Mouse (Mus musculus) T-helper 2 cell (primary cell): ENCODE measurements around the gene Gbp7.
"Not testable (repeated sequence)": the region's sequence is repeated elsewhere in the genome, so short reads cannot be mapped to it uniquely, and the experiment has no call there.

Source experiments
- in situ Hi-C: fragments of 300-600 bp; cut with MboI, MseI; formaldehyde crosslinking; loops from one replicate; pipeline ENCODE4 v1.15.1; 2025; ENCODE audit warnings: high pct_unique_total_duplicates

Gene Gbp7

GRCm38 (mm10) chr3:142530087-142530953, at the start of gene Gbp7:
Gene Gbp7, plus strand, starts transcription at chr3:142530342.
- in situ Hi-C loops, result no loop called here

GRCm38 (mm10) chr3:142490465-142490864, 39.7 kb upstream of the Gbp7 start:
- in situ Hi-C loops, result loop anchor here (5.0 kb wide), 3 partner anchors 72 to 217 kb away; partner anchors contain the start of genes Gbp2 and Gbp3

GRCm38 (mm10) chr3:142493536-142494061, 36.5 kb upstream of the Gbp7 start, which contains the start of gene Gbp5:
Gene Gbp5, plus strand, starts transcription at chr3:142493978.
- in situ Hi-C loops, result loop anchor here (5.0 kb wide), 3 partner anchors 69 to 214 kb away; partner anchors contain the start of genes Gbp2 and Gbp3

GRCm38 (mm10) chr3:142495146-142495655, 34.9 kb upstream of the Gbp7 start:
- in situ Hi-C loops, result no loop called here

- in situ Hi-C loops, result no loop called here
Measured at GRCm38 (mm10) chr3:142496113-142497101, 33.7 kb upstream of the Gbp7 start.

GRCm38 (mm10) chr3:142497123-142497841, 32.9 kb upstream of the Gbp7 start:
- in situ Hi-C loops, result no loop called here

- in situ Hi-C loops, result no loop called here
Measured at GRCm38 (mm10) chr3:142498941-142499340, 31.2 kb upstream of the Gbp7 start.

- in situ Hi-C loops, result no loop called here
Measured at GRCm38 (mm10) chr3:142528116-142528515, 2.0 kb upstream of the Gbp7 start.

GRCm38 (mm10) chr3:142529597-142529996, 545 bp upstream of the Gbp7 start:
- in situ Hi-C loops, result no loop called here

GRCm38 (mm10) chr3:142531595-142531994, 1.5 kb downstream of the Gbp7 start:
- in situ Hi-C loops, result no loop called here

GRCm38 (mm10) chr3:142533185-142533584, 3.0 kb downstream of the Gbp7 start:
- in situ Hi-C loops, result no loop called here

- in situ Hi-C loops, result no loop called here
Measured at GRCm38 (mm10) chr3:142535667-142536066, 5.5 kb downstream of the Gbp7 start.

- in situ Hi-C loops, result no loop called here
Measured at GRCm38 (mm10) chr3:142541391-142541790, 11.2 kb downstream of the Gbp7 start.

GRCm38 (mm10) chr3:142542776-142543175, 12.6 kb downstream of the Gbp7 start:
- in situ Hi-C loops, result not testable (repeated sequence)

GRCm38 (mm10) chr3:142546690-142547089, 16.5 kb downstream of the Gbp7 start:
- in situ Hi-C loops, result no loop called here

- in situ Hi-C loops, result no loop called here
Measured at GRCm38 (mm10) chr3:142550052-142550676, 20.0 kb downstream of the Gbp7 start.

- in situ Hi-C loops, result no loop called here
Measured at GRCm38 (mm10) chr3:142554601-142555000, 24.5 kb downstream of the Gbp7 start.

- in situ Hi-C loops, result no loop called here
Measured at GRCm38 (mm10) chr3:142555623-142556022, 25.5 kb downstream of the Gbp7 start.

GRCm38 (mm10) chr3:142559632-142560228, 29.6 kb downstream of the Gbp7 start, which contains the start of gene Gbp3:
Gene Gbp3, plus strand, starts transcription at chr3:142560026.
- in situ Hi-C loops, result loop anchor here (5.0 kb wide), 1 partner anchor 67 kb away; the partner anchor contains the start of gene Gbp5
